Mouse (Mus musculus) myocyte (in vitro differentiated cells): ENCODE results near the gene Kcnt2. TPM values are rescaled to one million over a fixed set of nuclear protein-coding genes. Genes with fewer than 3 reads are reported as not detected.

ENCODE experiments used
- H3K27me3 ChIP-seq: one replicate; pipeline ENCODE4 v1.6.1; 2011; ENCODE audit not compliant: control insufficient read depth, insufficient read depth, insufficient read length
- H3K36me3 ChIP-seq: one replicate; pipeline ENCODE4 v1.6.1; 2011; ENCODE audit not compliant: control insufficient read depth, insufficient read depth
- H3K4me2 ChIP-seq: one replicate; pipeline ENCODE4 v1.6.1; 2011; ENCODE audit warnings: low read depth, control low read depth
- H3K4me3 ChIP-seq: one replicate; pipeline ENCODE4 v1.5.1; 2011; ENCODE audit warnings: mild to moderate bottlenecking, control low read depth, moderate library complexity
- H3K79me2 ChIP-seq: one replicate; pipeline ENCODE4 v1.6.1; 2011; ENCODE audit not compliant: control insufficient read depth, insufficient read depth
- H3ac ChIP-seq: one replicate; pipeline ENCODE4 v1.6.1; 2011; ENCODE audit not compliant: control insufficient read depth, insufficient read length
- CEBPB ChIP-seq: IDR thresholded peaks from 2 replicates; pipeline ENCODE4 v1.6.1; 2011; ENCODE audit warnings: mild to moderate bottlenecking, moderate library complexity; ENCODE audit not compliant: poor library complexity, insufficient read depth, severe bottlenecking
- E2F4 ChIP-seq: IDR thresholded peaks from one replicate; pipeline ENCODE4 v1.6.1; 2011; ENCODE audit warnings: mild to moderate bottlenecking, control low read depth, moderate library complexity; ENCODE audit not compliant: insufficient read depth
- MAX ChIP-seq: IDR thresholded peaks from one replicate; pipeline ENCODE4 v1.6.1; 2011; ENCODE audit warnings: low read depth, mild to moderate bottlenecking, control low read depth
- MYOD1 ChIP-seq, 3 experiments: IDR thresholded peaks; one replicate each; pipeline ENCODE4 v1.6.1; 2011; ENCODE audit warnings: control low read depth in 2 of 3, low read depth in 2 of 3, mild to moderate bottlenecking in 2 of 3, moderate library complexity in 1 of 3; ENCODE audit not compliant: insufficient read length in 2 of 3, control insufficient read depth in 1 of 3
- MYOG ChIP-seq, 3 experiments: IDR thresholded peaks; one replicate each; pipeline ENCODE4 v1.6.1; 2011; ENCODE audit warnings: control low read depth in 2 of 3, low read depth in 2 of 3, mild to moderate bottlenecking in 2 of 3; ENCODE audit not compliant: insufficient read length in 2 of 3, control insufficient read depth in 1 of 3, insufficient read depth in 1 of 3
- POLR2A ChIP-seq: IDR thresholded peaks from one replicate; pipeline ENCODE4 v1.6.1; 2011; ENCODE audit warnings: low read depth, mild to moderate bottlenecking, control low read depth, moderate library complexity; ENCODE audit not compliant: insufficient read length
- POLR2AphosphoS2 ChIP-seq: IDR thresholded peaks from one replicate; pipeline ENCODE4 v1.6.1; 2011; ENCODE audit warnings: low read depth, control low read depth; ENCODE audit not compliant: insufficient read length
- REST ChIP-seq: IDR thresholded peaks from one replicate; pipeline ENCODE4 v1.6.1; 2011; ENCODE audit warnings: mild to moderate bottlenecking, control low read depth, moderate library complexity; ENCODE audit not compliant: insufficient read depth, insufficient read length
- SRF ChIP-seq: IDR thresholded peaks from one replicate; pipeline ENCODE4 v1.6.1; 2011; ENCODE audit warnings: low read depth; ENCODE audit not compliant: control insufficient read depth, insufficient read length
- TCF12 ChIP-seq: IDR thresholded peaks from one replicate; pipeline ENCODE4 v1.6.1; 2011; ENCODE audit warnings: mild to moderate bottlenecking, control low read depth; ENCODE audit not compliant: poor library complexity, insufficient read depth, severe bottlenecking
- TCF3 ChIP-seq: IDR thresholded peaks from one replicate; pipeline ENCODE4 v1.6.1; 2011; ENCODE audit warnings: low read depth, control low read depth; ENCODE audit not compliant: insufficient read length
- USF1 ChIP-seq: IDR thresholded peaks from one replicate; pipeline ENCODE4 v1.6.1; 2011; ENCODE audit warnings: low read depth, mild to moderate bottlenecking, control low read depth, moderate library complexity
- polyA plus RNA-seq: library from polyadenylated mRNA; unstranded; fragments of >200 nt; fragmentation: generic; extraction: Trizol; gene quantifications from one replicate; pipeline ENCODE4 v1.2.1, GENCODE M21; 2012; ENCODE audit warnings: missing spikeins

Kcnt2 gene
- polyA plus RNA-seq, 1 experiment: 0.19 TPM

- no peak overlapping the region for H3ac ChIP-seq
Observed at GRCm38 (mm10) chr1:140415761-140416160, 169.8 kb downstream of the Kcnt2 start.

GRCm38 (mm10) chr1:140422954-140423353 is 177.0 kb downstream of the Kcnt2 start:
- H3K4me3 ChIP-seq: no peak overlapping the region
- no peak overlapping the region for H3K4me2 ChIP-seq
- no peaks in the 10 kb centered on the region for H3K79me2 ChIP-seq
- H3K36me3 ChIP-seq: no peaks in the 10 kb centered on the region
- H3ac ChIP-seq: no peak overlapping the region
- TF ChIP-seq TCF3 (no peak), REST (no peak), POLR2A (no peak), MYOD1 (IDR thresholded peaks at IDR 0.05; ENCODE audit: control insufficient read depth in 1 of 3, insufficient read length in 2 of 3, low read depth in 2 of 3) (no peak), USF1 (no peak), MAX (no peak)
- no peaks in the 10 kb centered on the region for H3K27me3 ChIP-seq

More at GRCm38 (mm10) chr1:140415761-140416160, 169.8 kb downstream of the Kcnt2 start:
- Histone ChIP-seq H3K79me2 (no peaks in the 10 kb centered on the region), H3K27me3 (no peaks in the 10 kb centered on the region), H3K36me3 (no peaks in the 10 kb centered on the region), H3K4me2 (no peak overlapping the region), H3K4me3 (no peak overlapping the region)
- TF ChIP-seq E2F4 (no peak), MAX (no peak), MYOG (IDR thresholded peaks at IDR 0.05; ENCODE audit: control insufficient read depth in 1 of 3, insufficient read depth in 1 of 3, insufficient read length in 2 of 3, low read depth in 2 of 3) (no peak), TCF3 (no peak), TCF12 (no peak)

GRCm38 (mm10) chr1:140429284-140429850 is 183.4 kb downstream of the Kcnt2 start:
- TF ChIP-seq TCF12 (no peak), REST (no peak), USF1 (no peak), SRF (no peak), TCF3 (no peak), POLR2A (no peak), POLR2AphosphoS2 (no peak)
- no peaks in the 10 kb centered on the region for H3K79me2 ChIP-seq
- H3K36me3 ChIP-seq: no peaks in the 10 kb centered on the region
- no peak overlapping the region for H3K4me3 ChIP-seq
- no peak overlapping the region for H3K4me2 ChIP-seq
- H3ac ChIP-seq: no peak overlapping the region
- H3K27me3 ChIP-seq: no peaks in the 10 kb centered on the region

GRCm38 (mm10) chr1:140432039-140432438 is 186.1 kb downstream of the Kcnt2 start:
- no peaks in the 10 kb centered on the region for H3K36me3 ChIP-seq
- no peaks in the 10 kb centered on the region for H3K27me3 ChIP-seq
- no peak overlapping the region for H3K4me3 ChIP-seq
- H3K4me2 ChIP-seq: no peak overlapping the region
- TF ChIP-seq MYOG (IDR thresholded peaks at IDR 0.05; ENCODE audit: control insufficient read depth in 1 of 3, insufficient read depth in 1 of 3, insufficient read length in 2 of 3, low read depth in 2 of 3): no peak
- TF ChIP-seq MAX: no peak
- TF ChIP-seq E2F4: no peak
- no peak for TF ChIP-seq USF1
- TF ChIP-seq SRF: no peak
- no peak for TF ChIP-seq TCF12
- TF ChIP-seq POLR2AphosphoS2: no peak
- TF ChIP-seq TCF3: no peak
- TF ChIP-seq REST: no peak
- no peak for TF ChIP-seq POLR2A
- no peak for TF ChIP-seq MYOD1 (IDR thresholded peaks at IDR 0.05; ENCODE audit: control insufficient read depth in 1 of 3, insufficient read length in 2 of 3, low read depth in 2 of 3)
- no peak for TF ChIP-seq CEBPB
- no peak overlapping the region for H3ac ChIP-seq
- no peaks in the 10 kb centered on the region for H3K79me2 ChIP-seq

- H3K27me3 ChIP-seq: no peaks in the 10 kb centered on the region
- no peak for TF ChIP-seq E2F4
- no peak for TF ChIP-seq MYOG (IDR thresholded peaks at IDR 0.05; ENCODE audit: control insufficient read depth in 1 of 3, insufficient read depth in 1 of 3, insufficient read length in 2 of 3, low read depth in 2 of 3)
- TF ChIP-seq MYOD1 (IDR thresholded peaks at IDR 0.05; ENCODE audit: control insufficient read depth in 1 of 3, insufficient read length in 2 of 3, low read depth in 2 of 3): no peak
- TF ChIP-seq POLR2A: no peak
- TF ChIP-seq USF1: no peak
- TF ChIP-seq TCF3: no peak
- no peak for TF ChIP-seq SRF
- no peak for TF ChIP-seq CEBPB
- no peak for TF ChIP-seq TCF12
- no peak for TF ChIP-seq POLR2AphosphoS2
- no peak for TF ChIP-seq REST
- H3K79me2 ChIP-seq: no peaks in the 10 kb centered on the region
- no peak overlapping the region for H3K4me2 ChIP-seq
- H3K36me3 ChIP-seq: no peaks in the 10 kb centered on the region
- no peak overlapping the region for H3ac ChIP-seq
- no peak overlapping the region for H3K4me3 ChIP-seq
Observed at GRCm38 (mm10) chr1:140434791-140435190, 188.8 kb downstream of the Kcnt2 start.
